Mouse (Mus musculus): ENCODE measurements at regions not wholly inside any gene's neighbourhood (a gene's known extent, or its start where the extent isn't known, plus 50 kb on each side); places are given as distances from the start of the nearest gene placed in this dataset.

GRCm38 (mm10) chr14:71334022-71334421, 734.4 kb upstream of the Fam160b2 start:
- TF ChIP-seq POLR2A (IDR thresholded peaks at IDR 0.05; ENCODE audit: insufficient read depth, low read depth, low read length) (no peak), CTCF (IDR thresholded peaks at IDR 0.05; ENCODE audit: insufficient read depth, low read depth, low read length) (no peak)
